Mouse (Mus musculus): Measurements from ENCODE around the gene Ttc39b.

- TF ChIP-seq ZNF384 (IDR thresholded peaks at IDR 0.05; ENCODE audit: low read depth, low read length) (no peak), HCFC1 (IDR thresholded peaks at IDR 0.05; ENCODE audit: borderline replicate concordance, insufficient read depth, low read length) (no peak), MAFK (IDR thresholded peaks at IDR 0.05; ENCODE audit: insufficient read depth, low read depth, low read length) (no peak), ZC3H11A (IDR thresholded peaks at IDR 0.05; ENCODE audit: borderline replicate concordance, low read depth, low read length) (no peak)
Observed at GRCm38 (mm10) chr4:83206803-83207586, 117.1 kb downstream of the Ttc39b start.
